Mouse (Mus musculus): ENCODE data around the gene Smarcal1.

Gene Smarcal1

GRCm38 (mm10) chr1:72588763-72589162 lies 5.7 kb downstream of the Smarcal1 start:
- no peak for DNase-seq (ENCODE audit: low read depth, low spot score)

- no peak for DNase-seq (ENCODE audit: low read depth, low spot score)
Observed at GRCm38 (mm10) chr1:72590636-72591035, 7.6 kb downstream of the Smarcal1 start.

- no peak for DNase-seq (ENCODE audit: low read depth, low spot score)
Observed at GRCm38 (mm10) chr1:72592350-72592749, 9.3 kb downstream of the Smarcal1 start.

GRCm38 (mm10) chr1:72593340-72593951 lies 10.4 kb downstream of the Smarcal1 start:
- no peak for DNase-seq (ENCODE audit: low read depth, low spot score)

GRCm38 (mm10) chr1:72595686-72596085 lies 12.6 kb downstream of the Smarcal1 start:
- DNase-seq (ENCODE audit: low read depth, low spot score) = no peak

- no peak for DNase-seq (ENCODE audit: low read depth, low spot score)
Observed at GRCm38 (mm10) chr1:72596231-72596630, 13.2 kb downstream of the Smarcal1 start.

- DNase-seq (ENCODE audit: low read depth, low spot score) = no peak
Observed at GRCm38 (mm10) chr1:72599146-72600101, 16.4 kb downstream of the Smarcal1 start.

- DNase-seq (ENCODE audit: low read depth, low spot score) = no peak
Observed at GRCm38 (mm10) chr1:72600778-72601177, 17.7 kb downstream of the Smarcal1 start.

GRCm38 (mm10) chr1:72601233-72601632 lies 18.2 kb downstream of the Smarcal1 start:
- DNase-seq (ENCODE audit: low read depth, low spot score) = peak; percentile 45

GRCm38 (mm10) chr1:72602186-72602585 lies 19.1 kb downstream of the Smarcal1 start:
- no peak for DNase-seq (ENCODE audit: low read depth, low spot score)

- no peak for DNase-seq (ENCODE audit: low read depth, low spot score)
Observed at GRCm38 (mm10) chr1:72602803-72603202, 19.8 kb downstream of the Smarcal1 start.

- DNase-seq (ENCODE audit: low read depth, low spot score) = peak; percentile 91
Observed at GRCm38 (mm10) chr1:72606186-72606673, 23.2 kb downstream of the Smarcal1 start.

- DNase-seq (ENCODE audit: low read depth, low spot score) = no peak
Observed at GRCm38 (mm10) chr1:72609129-72609528, 26.1 kb downstream of the Smarcal1 start.

GRCm38 (mm10) chr1:72609887-72610877 lies 27.1 kb downstream of the Smarcal1 start:
- no peak for DNase-seq (ENCODE audit: low read depth, low spot score)

- no peak for DNase-seq (ENCODE audit: low read depth, low spot score)
Observed at GRCm38 (mm10) chr1:72612172-72612571, 29.1 kb downstream of the Smarcal1 start.

GRCm38 (mm10) chr1:72635221-72635620 lies 52.2 kb downstream of the Smarcal1 start:
- DNase-seq (ENCODE audit: low read depth, low spot score) = no peak

- no peak for DNase-seq (ENCODE audit: low read depth, low spot score)
Observed at GRCm38 (mm10) chr1:72640658-72641410, 57.8 kb downstream of the Smarcal1 start.

- no peak for DNase-seq (ENCODE audit: low read depth, low spot score)
Observed at GRCm38 (mm10) chr1:72673070-72673469, 90.0 kb downstream of the Smarcal1 start.
